Mouse (Mus musculus) G1E-ER4 (cell line): ENCODE data around the gene Tmem91. TPM values are rescaled to one million over a fixed set of nuclear protein-coding genes. Genes with fewer than 3 reads are reported as not detected.

Source experiments
- GATA1 ChIP-seq: IDR thresholded peaks from one replicate; pipeline ENCODE4 v1.8.0; 2012; ENCODE audit warnings: low read length, inconsistent platforms
- polyA plus RNA-seq: library from polyadenylated mRNA; stranded (reverse); fragments of >175 nt; gene quantifications from 2 replicates; pipeline ENCODE4 v1.2.3, GENCODE M21; 2012

The Tmem91 gene
- polyA plus RNA-seq, 1 experiment: 2.8 TPM

- TF ChIP-seq GATA1: no peak
Measured at GRCm38 (mm10) chr7:25625594-25626250, 49.2 kb downstream of the Tmem91 start.

GRCm38 (mm10) chr7:25624851-25625250 lies 50.1 kb downstream of the Tmem91 start:
- TF ChIP-seq GATA1: no peak

DNA sequence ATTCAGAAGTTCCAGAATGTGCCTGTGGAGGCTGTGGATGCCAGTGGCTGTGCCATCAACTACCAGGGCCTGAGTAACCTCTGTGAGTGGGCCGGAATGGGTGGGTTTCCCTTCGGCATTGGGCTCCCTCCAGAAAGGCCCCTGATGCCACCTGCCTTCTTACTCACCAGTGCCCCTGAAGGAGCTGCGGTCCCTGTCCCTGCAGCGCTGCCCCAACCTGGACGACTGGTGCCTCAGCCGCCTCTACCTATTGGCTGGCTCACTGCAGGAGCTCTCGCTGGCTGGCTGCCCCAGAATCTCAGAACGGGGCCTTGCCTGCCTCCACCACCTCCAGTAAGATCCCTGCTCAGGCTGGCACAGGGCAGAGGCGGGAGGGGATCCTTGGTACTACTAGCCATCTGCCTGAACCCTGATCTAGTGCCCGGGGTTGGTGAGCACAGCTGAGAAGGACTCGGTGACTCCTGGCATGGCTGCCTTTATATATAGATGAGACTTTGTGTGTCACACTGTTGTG lies 51.1 kb downstream of the Tmem91 start:
- no peak for TF ChIP-seq GATA1

DNA sequence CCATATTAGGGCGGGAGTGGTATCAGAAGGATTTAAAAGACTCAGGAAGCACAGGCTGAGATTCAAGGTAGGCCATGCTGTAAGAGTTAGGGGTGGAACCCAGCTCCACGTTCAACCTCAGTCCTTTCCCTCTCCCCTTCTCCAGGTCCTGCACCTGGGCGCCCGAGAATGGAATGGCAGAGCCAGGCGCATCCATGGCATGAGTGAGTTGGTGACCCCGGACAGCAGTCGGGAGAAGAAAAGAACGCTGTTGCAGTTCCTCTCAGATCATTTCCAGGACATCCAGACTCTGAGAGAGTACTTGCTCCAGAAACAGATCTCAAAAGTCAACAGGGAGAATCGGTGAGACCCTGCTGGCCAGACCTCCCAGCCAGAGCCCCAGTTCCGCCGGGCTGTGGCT lies 54.2 kb downstream of the Tmem91 start:
- no peak for TF ChIP-seq GATA1

- TF ChIP-seq GATA1: no peak
Measured at GRCm38 (mm10) chr7:25620101-25620500, 54.9 kb downstream of the Tmem91 start.

DNA sequence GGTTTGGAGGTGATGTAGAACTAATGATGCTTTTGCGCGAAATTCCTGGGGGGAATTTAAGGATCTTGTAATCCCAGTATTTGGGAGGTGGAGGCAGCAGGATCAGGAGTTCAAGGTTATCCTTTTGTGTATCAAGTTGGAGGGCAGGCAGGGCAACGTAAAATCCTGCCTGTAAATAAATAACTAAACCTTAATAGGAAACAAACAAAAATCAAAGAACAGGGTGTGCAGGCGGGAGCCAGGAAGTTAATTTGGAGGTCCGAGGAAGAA lies 55.3 kb downstream of the Tmem91 start:
- no peak for TF ChIP-seq GATA1

Other genes starting within 250 kb of the Tmem91 start
- not detected in 2 replicates for gene Ceacam1, start 197.6 kb downstream of the Tmem91 start, polyA plus RNA-seq
- gene Ceacam2, start 135.3 kb downstream of the Tmem91 start, polyA plus RNA-seq: not detected in 2 replicates
- not detected in 2 replicates for gene Erich4, start 59.3 kb downstream of the Tmem91 start, polyA plus RNA-seq
- 41.9 and 45.5 TPM in 2 replicates for gene Dmac2, start 55.8 kb downstream of the Tmem91 start, polyA plus RNA-seq
- 0.44 and 0.50 TPM in 2 replicates for gene B3gnt8, start 48.5 kb downstream of the Tmem91 start, polyA plus RNA-seq
- gene Bckdha, start 16.2 kb downstream of the Tmem91 start, polyA plus RNA-seq: 70.4 and 81.4 TPM in 2 replicates
- 652 and 689 TPM in 2 replicates for gene Exosc5, start 16.0 kb downstream of the Tmem91 start, polyA plus RNA-seq
- 125 and 142 TPM in 2 replicates for gene B9d2, start 5.6 kb upstream of the Tmem91 start, polyA plus RNA-seq
- gene Tgfb1, start 11.8 kb upstream of the Tmem91 start, polyA plus RNA-seq: 1,641 and 2,011 TPM in 2 replicates
- 109 and 114 TPM in 2 replicates for gene Ccdc97, start 43.9 kb upstream of the Tmem91 start, polyA plus RNA-seq
- gene Hnrnpul1, start 79.6 kb upstream of the Tmem91 start, polyA plus RNA-seq: 513 and 543 TPM in 2 replicates
- 0.03 TPM in 1 of 2 replicates, not detected in the other for gene Axl, start 113.5 kb upstream of the Tmem91 start, polyA plus RNA-seq
- gene Cyp2s1, start 141.7 kb upstream of the Tmem91 start, polyA plus RNA-seq: not detected in 2 replicates
- gene Cyp2b10, start 222.5 kb upstream of the Tmem91 start, polyA plus RNA-seq: not detected in 2 replicates